Mouse (Mus musculus): ENCODE results near the gene Bmpr2.
A peak's percentile ranks its signal among the peaks of the same experiment; 100 is the strongest.

- TF ChIP-seq CTCF (IDR thresholded peaks at IDR 0.05; ENCODE audit: insufficient read depth, low read depth, low read length) = no peak
- TF ChIP-seq POLR2A (IDR thresholded peaks at IDR 0.05; ENCODE audit: insufficient read depth, low read depth, low read length) = peak; percentile 89
Observed at GRCm38 (mm10) chr1:59912413-59913157, 149.4 kb downstream of the Bmpr2 start, which contains the start of gene Fam117b.
